Mouse (Mus musculus): ENCODE measurements around the gene Klk13. TPM values are rescaled to one million over a fixed set of nuclear protein-coding genes. Genes with fewer than 3 reads are reported as not detected.
"Not testable (repeated sequence)": the region's sequence is repeated elsewhere in the genome, so short reads cannot be mapped to it uniquely, and the experiment has no call there.

Klk13 gene
- 0.29 and 0.64 TPM in 2 replicates for polyA plus RNA-seq (2016; fragmentation: Nextera tagmentation; extraction: Ambion mirVana)

GRCm38 (mm10) chr7:43712267-43712666, at the start of gene Klk13:
TSS of gene Klk13 (plus strand) at chr7:43712567.
- H3K36me3 ChIP-seq (replicated peaks) = no peaks in the 10 kb centered on the region
- DNase-seq (ENCODE audit: extremely low spot score, low spot score) = no peak
- peak within 1 kb of the TSS; percentile 27 for H3K4me3 ChIP-seq
- H3K27me3 ChIP-seq (ENCODE audit: poor library complexity, severe bottlenecking) = peaks cover 7% of the 10 kb centered on the region; the same call in 1 of the 2 replicates
- H3K27ac ChIP-seq = no peak within 1 kb of the TSS
- WGBS = 55% methylated on average over 4 of the region's 4 CpGs
- H3K4me1 ChIP-seq = peaks cover 18% of the 10 kb centered on the region
- H3K9me3 ChIP-seq = no peaks in the 10 kb centered on the region

- no peak for DNase-seq (ENCODE audit: extremely low spot score, low spot score)
- 100% methylated on average over 1 of the region's 1 CpGs for WGBS
These were observed 49.6 kb upstream of the Klk13 start for GRCm38 (mm10) chr7:43662804-43663203.

GRCm38 (mm10) chr7:43667221-43667620, 45.1 kb upstream of the Klk13 start:
- not testable (repeated sequence) for H3K9me3 ChIP-seq; H3K4me3 ChIP-seq; H3K27me3 ChIP-seq (ENCODE audit: poor library complexity, severe bottlenecking); DNase-seq (ENCODE audit: extremely low spot score, low spot score); H3K36me3 ChIP-seq (replicated peaks); H3K27ac ChIP-seq; H3K4me1 ChIP-seq
- 94% methylated on average over 4 of the region's 4 CpGs for WGBS

More at GRCm38 (mm10) chr7:43662804-43663203, 49.6 kb upstream of the Klk13 start:
- H3K4me3 ChIP-seq = no peak overlapping the region
- H3K9me3 ChIP-seq = no peaks in the 10 kb centered on the region
- no peak overlapping the region for H3K27ac ChIP-seq
- no peaks in the 10 kb centered on the region for H3K36me3 ChIP-seq (replicated peaks)
- H3K4me1 ChIP-seq = no peaks in the 10 kb centered on the region
- no peaks in the 10 kb centered on the region for H3K27me3 ChIP-seq (ENCODE audit: poor library complexity, severe bottlenecking)

DNA sequence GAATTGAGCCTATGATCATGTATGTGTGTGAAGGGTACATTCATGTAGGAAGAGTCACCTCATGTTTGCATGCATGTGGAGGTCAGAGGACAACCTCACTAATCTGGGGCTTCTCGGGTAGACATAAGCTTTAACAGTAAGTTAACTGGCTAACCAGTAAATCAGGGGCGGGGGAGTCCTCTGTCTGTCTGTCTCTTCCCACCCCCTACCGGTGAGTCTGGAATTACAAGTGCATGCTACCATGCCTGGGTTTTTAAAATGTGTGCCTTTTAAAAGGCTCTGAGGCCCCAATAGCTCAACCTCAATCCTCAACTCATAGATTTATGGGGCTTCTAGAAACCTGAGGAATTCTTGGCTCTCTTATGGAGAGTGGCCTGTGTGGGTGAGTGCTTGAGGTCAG, 43.8 kb upstream of the Klk13 start:
- Histone ChIP-seq H3K9me3 (no peaks in the 10 kb centered on the region), H3K4me3 (no peak overlapping the region), H3K4me1 (peaks cover 15% of the 10 kb centered on the region), H3K27me3 (ENCODE audit: poor library complexity, severe bottlenecking) (no peaks in the 10 kb centered on the region), H3K27ac (no peak overlapping the region), H3K36me3 (replicated peaks) (no peaks in the 10 kb centered on the region)
- no peak for DNase-seq (ENCODE audit: extremely low spot score, low spot score)
- 16% methylated on average over 3 of the region's 3 CpGs for WGBS

- Histone ChIP-seq H3K27ac (peak overlapping the region; percentile 88), H3K4me1 (peaks cover 15% of the 10 kb centered on the region), H3K36me3 (replicated peaks) (peaks cover 24% of the 10 kb centered on the region), H3K27me3 (ENCODE audit: poor library complexity, severe bottlenecking) (no peaks in the 10 kb centered on the region), H3K9me3 (peaks cover 12% of the 10 kb centered on the region; the same call in 1 of the 2 replicates), H3K4me3 (peak overlapping the region; percentile 67)
- WGBS = 69% methylated on average over 11 of the region's 11 CpGs
- no peak for DNase-seq (ENCODE audit: extremely low spot score, low spot score)
These were observed 41.1 kb upstream of the Klk13 start for GRCm38 (mm10) chr7:43671064-43671808.

DNA sequence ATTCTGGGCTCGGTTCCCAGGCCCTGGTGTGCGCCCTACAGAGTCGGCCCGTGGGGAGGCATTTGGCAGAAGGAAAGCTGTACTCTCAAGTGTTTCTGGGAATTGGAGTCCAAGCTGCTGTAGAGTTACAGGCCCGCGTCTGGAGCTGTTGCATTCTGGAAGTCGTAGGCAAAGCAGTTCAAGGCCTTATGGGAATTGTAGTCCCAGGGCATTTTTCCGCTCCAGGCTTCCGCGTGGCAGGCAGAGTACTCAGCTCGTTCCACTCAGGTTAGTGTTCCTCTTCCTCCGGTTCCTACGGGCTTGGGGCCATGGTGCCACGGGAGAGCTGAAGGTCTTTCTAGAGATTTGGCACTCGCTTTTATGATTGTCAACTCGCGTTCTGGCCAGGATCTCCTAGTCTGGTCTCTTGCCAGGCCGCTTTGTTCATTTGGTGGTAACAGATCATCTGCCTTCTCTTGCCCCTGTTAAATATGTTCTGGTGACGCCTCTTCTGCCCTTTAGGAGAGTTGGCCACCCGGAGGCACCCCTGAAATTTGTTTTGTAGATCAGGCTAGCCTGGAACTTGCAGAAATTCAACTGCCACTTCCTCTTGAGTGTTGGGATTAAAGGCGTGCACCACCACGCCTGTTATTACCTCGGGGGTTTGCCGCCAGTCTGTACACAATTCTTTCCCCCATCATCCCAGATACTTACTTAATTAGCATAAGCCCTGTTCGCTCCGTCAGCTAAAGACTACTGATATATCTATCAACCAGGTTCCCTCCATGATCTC, 40.4 kb upstream of the Klk13 start, which contains the start of gene Ctu1:
Gene Ctu1, plus strand, starts transcription at position 208 of the 772 bp plus-strand sequence.
- Histone ChIP-seq H3K9me3 (peaks cover 20% of the 10 kb centered on the region; the same call in 1 of the 2 replicates), H3K4me1 (peaks cover 15% of the 10 kb centered on the region), H3K27me3 (ENCODE audit: poor library complexity, severe bottlenecking) (no peaks in the 10 kb centered on the region), H3K4me3 (peak within 1 kb of the TSS; percentile 67), H3K27ac (peak within 1 kb of the TSS; percentile 88), H3K36me3 (replicated peaks) (peaks cover 32% of the 10 kb centered on the region)
- DNase-seq (ENCODE audit: extremely low spot score, low spot score) = peak; percentile 85
- WGBS = under 1% methylated on average over 26 of the region's 26 CpGs

GRCm38 (mm10) chr7:43672581-43673260, 39.6 kb upstream of the Klk13 start:
- WGBS = 19% methylated on average over 10 of the region's 10 CpGs
- Histone ChIP-seq H3K4me3 (peak overlapping the region; percentile 67), H3K27ac (peak overlapping the region; percentile 88)

GRCm38 (mm10) chr7:43675091-43675490, 37.3 kb upstream of the Klk13 start:
- no peak overlapping the region for H3K4me3 ChIP-seq
- no peaks in the 10 kb centered on the region for H3K27me3 ChIP-seq (ENCODE audit: poor library complexity, severe bottlenecking)
- DNase-seq (ENCODE audit: extremely low spot score, low spot score) = no peak
- 92% methylated on average over 32 of the region's 32 CpGs for WGBS
- H3K36me3 ChIP-seq (replicated peaks) = peaks cover 49% of the 10 kb centered on the region
- peaks cover 15% of the 10 kb centered on the region for H3K4me1 ChIP-seq
- no peak overlapping the region for H3K27ac ChIP-seq
- peaks cover 27% of the 10 kb centered on the region; the same call in 1 of the 2 replicates for H3K9me3 ChIP-seq

More at GRCm38 (mm10) chr7:43672581-43673260, 39.6 kb upstream of the Klk13 start:
- H3K36me3 ChIP-seq (replicated peaks) = peaks cover 39% of the 10 kb centered on the region
- H3K27me3 ChIP-seq (ENCODE audit: poor library complexity, severe bottlenecking) = no peaks in the 10 kb centered on the region
- no peak for DNase-seq (ENCODE audit: extremely low spot score, low spot score)
- peaks cover 27% of the 10 kb centered on the region; the same call in 1 of the 2 replicates for H3K9me3 ChIP-seq
- H3K4me1 ChIP-seq = peaks cover 15% of the 10 kb centered on the region

DNA sequence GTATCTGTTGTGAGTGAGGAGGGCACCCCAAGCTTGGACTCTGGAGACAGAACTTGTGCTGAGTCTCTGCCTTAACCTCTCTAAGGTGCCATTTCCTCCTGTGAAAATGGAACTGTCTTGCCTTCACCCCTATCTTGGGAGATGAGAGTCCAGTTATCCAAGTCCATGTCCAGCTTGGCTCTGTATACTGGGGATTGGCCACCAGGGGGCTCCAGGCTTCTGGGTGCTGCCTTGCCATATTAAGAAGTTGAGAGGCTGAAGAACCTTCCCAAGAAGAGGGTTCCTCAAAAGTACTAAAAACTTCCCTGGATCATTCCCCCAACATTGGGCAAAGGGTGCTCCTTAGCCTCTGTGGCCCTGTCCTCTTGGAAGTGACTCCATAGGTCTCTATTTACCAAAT, 33.9 kb upstream of the Klk13 start:
- Histone ChIP-seq H3K4me1 (no peaks in the 10 kb centered on the region), H3K36me3 (replicated peaks) (peaks cover 49% of the 10 kb centered on the region), H3K27ac (no peak overlapping the region), H3K4me3 (no peak overlapping the region), H3K27me3 (ENCODE audit: poor library complexity, severe bottlenecking) (no peaks in the 10 kb centered on the region), H3K9me3 (peaks cover 27% of the 10 kb centered on the region; the same call in 1 of the 2 replicates)
- DNase-seq (ENCODE audit: extremely low spot score, low spot score) = peak; percentile 30

DNA sequence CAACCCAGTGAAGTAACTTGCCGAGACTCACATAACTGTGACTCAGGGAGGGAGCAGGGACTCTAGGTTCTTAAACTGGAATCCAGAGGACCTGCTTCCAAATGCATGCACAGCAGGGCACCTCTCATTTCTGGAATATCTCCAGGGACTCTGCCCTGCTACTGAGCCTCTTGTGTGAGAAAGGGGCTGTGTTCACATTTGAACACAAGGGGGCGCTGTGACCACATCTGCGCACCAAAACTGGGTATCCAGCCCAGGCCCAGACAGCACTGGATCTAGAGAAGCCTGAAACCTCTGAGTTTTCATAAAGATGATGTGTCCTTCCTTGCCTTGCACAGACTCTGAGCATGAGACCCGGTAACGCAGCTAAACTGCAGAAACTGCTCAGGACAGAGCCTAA, 31.4 kb upstream of the Klk13 start:
- peaks cover 27% of the 10 kb centered on the region for H3K36me3 ChIP-seq (replicated peaks)
- no peaks in the 10 kb centered on the region for H3K27me3 ChIP-seq (ENCODE audit: poor library complexity, severe bottlenecking)
- peak; percentile 71 for DNase-seq (ENCODE audit: extremely low spot score, low spot score)
- no peaks in the 10 kb centered on the region for H3K4me1 ChIP-seq
- no peak overlapping the region for H3K4me3 ChIP-seq
- no peak overlapping the region for H3K27ac ChIP-seq
- H3K9me3 ChIP-seq = peaks cover 16% of the 10 kb centered on the region; the same call in 1 of the 2 replicates
- WGBS = 20% methylated on average over 5 of the region's 5 CpGs

DNA sequence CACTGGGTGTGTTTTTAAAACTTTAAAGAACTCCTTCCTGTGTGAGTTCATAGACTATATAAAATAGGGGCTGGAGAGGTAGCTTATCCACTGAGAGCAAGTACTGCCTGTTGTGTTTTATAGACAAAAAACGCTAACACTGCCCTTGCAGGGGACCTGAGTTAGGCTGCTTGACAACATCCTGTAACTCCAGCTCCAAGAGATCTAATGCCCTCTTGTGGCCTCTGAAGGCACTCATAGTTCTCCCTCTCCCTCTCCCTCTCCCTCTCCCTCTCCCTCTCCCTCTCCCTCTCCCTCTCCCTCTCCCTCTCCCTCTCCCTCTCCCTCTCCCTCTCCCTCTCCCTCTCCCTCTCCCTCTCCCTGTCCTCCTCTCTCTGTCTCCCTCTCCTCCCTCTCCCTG, 29.9 kb upstream of the Klk13 start:
- not testable (repeated sequence) for H3K27me3 ChIP-seq (ENCODE audit: poor library complexity, severe bottlenecking); H3K4me1 ChIP-seq; DNase-seq (ENCODE audit: extremely low spot score, low spot score); H3K9me3 ChIP-seq; H3K4me3 ChIP-seq; H3K27ac ChIP-seq
- H3K36me3 ChIP-seq (replicated peaks) = peaks cover 12% of the 10 kb centered on the region
- 16% methylated on average over 1 of the region's 1 CpGs for WGBS

GRCm38 (mm10) chr7:43685088-43685487, 27.3 kb upstream of the Klk13 start:
- H3K9me3 ChIP-seq = no peaks in the 10 kb centered on the region
- H3K27me3 ChIP-seq (ENCODE audit: poor library complexity, severe bottlenecking) = no peaks in the 10 kb centered on the region
- no peak overlapping the region for H3K27ac ChIP-seq
- H3K4me3 ChIP-seq = no peak overlapping the region
- H3K36me3 ChIP-seq (replicated peaks) = no peaks in the 10 kb centered on the region
- no peak for DNase-seq (ENCODE audit: extremely low spot score, low spot score)
- WGBS = 78% methylated on average over 7 of the region's 7 CpGs
- no peaks in the 10 kb centered on the region for H3K4me1 ChIP-seq

All from forebrain, embryonic 10.5 days (tissue).